Mouse (Mus musculus): ENCODE measurements at regions not wholly inside any gene's neighbourhood (a gene's known extent, or its start where the extent isn't known, plus 50 kb on each side); places are given as distances from the start of the nearest gene placed in this dataset.

DNA sequence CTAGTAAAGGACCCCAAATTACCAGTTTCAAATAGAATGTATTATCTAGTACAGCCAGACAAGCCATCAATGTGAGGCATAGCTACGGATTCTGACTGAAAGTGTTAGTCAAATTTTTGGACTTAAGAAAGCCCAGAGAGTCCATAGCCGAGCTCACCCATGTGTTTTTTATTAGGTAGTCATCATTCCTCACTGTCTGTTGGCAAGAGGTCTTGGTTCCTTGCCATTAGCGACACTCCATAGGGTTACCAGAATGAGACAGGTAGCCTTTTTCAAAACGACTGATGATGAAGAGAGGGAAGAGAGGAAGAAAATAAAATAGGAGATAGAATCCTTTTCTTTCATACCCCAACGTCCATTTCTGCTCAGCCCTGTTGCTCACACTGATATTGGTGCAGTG is 83.8 kb upstream of the Mark1 start:
- Histone ChIP-seq H3K27ac (replicated peaks) (no peak overlapping the region), H3K9me3 (no peaks in the 10 kb centered on the region), H3K27me3 (replicated peaks) (no peaks in the 10 kb centered on the region), H3K36me3 (no peaks in the 10 kb centered on the region), H3K4me3 (no peak overlapping the region), H3K9ac (no peak overlapping the region), H3K4me1 (peaks cover 11% of the 10 kb centered on the region; the same call in 1 of the 2 replicates), H3K4me2 (no peak overlapping the region)
- no peak for ATAC-seq (ENCODE audit: extremely low read depth, insufficient number of reproducible peaks, low FRiP score, low TSS enrichment)
- WGBS: 68% methylated on average over 5 of the region's 5 CpGs

- Histone ChIP-seq H3K27me3 (replicated peaks) (no peaks in the 10 kb centered on the region), H3K4me3 (no peak overlapping the region), H3K36me3 (no peaks in the 10 kb centered on the region), H3K4me1 (no peaks in the 10 kb centered on the region), H3K9ac (no peak overlapping the region), H3K27ac (replicated peaks) (no peak overlapping the region), H3K4me2 (no peak overlapping the region), H3K9me3 (no peaks in the 10 kb centered on the region)
- no peak for ATAC-seq (ENCODE audit: extremely low read depth, insufficient number of reproducible peaks, low FRiP score, low TSS enrichment)
- WGBS: 45% methylated on average over 3 of the region's 3 CpGs
Observed at GRCm38 (mm10) chr1:185080118-185080517, 80.7 kb upstream of the Mark1 start.

GRCm38 (mm10) chr1:185079331-185079880 is 80.0 kb upstream of the Mark1 start:
- 47% methylated on average over 5 of the region's 5 CpGs for WGBS
- no peaks in the 10 kb centered on the region for H3K9me3 ChIP-seq
- H3K36me3 ChIP-seq: no peaks in the 10 kb centered on the region
- H3K4me1 ChIP-seq: no peaks in the 10 kb centered on the region
- no peak overlapping the region for H3K4me2 ChIP-seq
- no peak overlapping the region for H3K27ac ChIP-seq (replicated peaks)
- ATAC-seq (ENCODE audit: extremely low read depth, insufficient number of reproducible peaks, low FRiP score, low TSS enrichment): no peak
- H3K4me3 ChIP-seq: no peak overlapping the region
- H3K27me3 ChIP-seq (replicated peaks): no peaks in the 10 kb centered on the region
- H3K9ac ChIP-seq: no peak overlapping the region

- Histone ChIP-seq H3K36me3 (no peaks in the 10 kb centered on the region), H3K4me1 (peaks cover 9% of the 10 kb centered on the region; the same call in 1 of the 2 replicates), H3K9me3 (no peaks in the 10 kb centered on the region), H3K9ac (no peak overlapping the region), H3K4me3 (no peak overlapping the region), H3K4me2 (no peak overlapping the region), H3K27me3 (replicated peaks) (no peaks in the 10 kb centered on the region), H3K27ac (replicated peaks) (no peak overlapping the region)
- WGBS: 81% methylated on average over 5 of the region's 5 CpGs
- no peak for ATAC-seq (ENCODE audit: extremely low read depth, insufficient number of reproducible peaks, low FRiP score, low TSS enrichment)
Observed at GRCm38 (mm10) chr1:185074001-185074400, 74.6 kb upstream of the Mark1 start.

GRCm38 (mm10) chr1:185072766-185073165 is 73.4 kb upstream of the Mark1 start:
- WGBS: 71% methylated on average over 6 of the region's 6 CpGs
- ATAC-seq (ENCODE audit: extremely low read depth, insufficient number of reproducible peaks, low FRiP score, low TSS enrichment): no peak

DNA sequence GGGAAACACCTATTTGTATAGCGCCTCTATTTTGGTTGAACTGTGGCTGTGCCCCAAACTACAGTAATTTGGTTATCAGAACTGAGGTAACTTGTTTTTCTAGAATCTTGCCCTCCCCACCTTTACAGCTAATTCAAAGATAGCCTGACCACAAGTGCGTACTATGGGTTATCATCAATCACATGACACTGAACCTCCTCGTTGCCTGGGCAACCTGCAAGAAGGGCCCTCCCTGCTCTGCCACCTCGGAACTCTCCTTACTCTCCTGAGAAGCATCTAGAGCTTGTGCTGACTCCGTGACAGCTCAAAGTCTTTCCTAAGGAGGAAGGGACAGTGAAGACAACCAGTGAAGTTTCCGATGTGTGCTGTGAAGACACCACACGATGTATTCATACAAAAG is 72.2 kb upstream of the Mark1 start:
- Histone ChIP-seq H3K9me3 (no peaks in the 10 kb centered on the region), H3K4me1 (peaks cover 17% of the 10 kb centered on the region), H3K9ac (no peak overlapping the region), H3K27ac (replicated peaks) (no peak overlapping the region), H3K4me3 (no peak overlapping the region), H3K36me3 (no peaks in the 10 kb centered on the region), H3K27me3 (replicated peaks) (no peaks in the 10 kb centered on the region), H3K4me2 (no peak overlapping the region)
- 44% methylated on average over 7 of the region's 7 CpGs for WGBS
- ATAC-seq (ENCODE audit: extremely low read depth, insufficient number of reproducible peaks, low FRiP score, low TSS enrichment): no peak

More at GRCm38 (mm10) chr1:185072766-185073165, 73.4 kb upstream of the Mark1 start:
- H3K9ac ChIP-seq: no peak overlapping the region
- H3K4me2 ChIP-seq: no peak overlapping the region
- no peaks in the 10 kb centered on the region for H3K36me3 ChIP-seq
- no peak overlapping the region for H3K4me3 ChIP-seq
- H3K27me3 ChIP-seq (replicated peaks): no peaks in the 10 kb centered on the region
- no peaks in the 10 kb centered on the region for H3K9me3 ChIP-seq
- peaks cover 12% of the 10 kb centered on the region for H3K4me1 ChIP-seq
- H3K27ac ChIP-seq (replicated peaks): no peak overlapping the region

- Histone ChIP-seq H3K4me3 (no peak overlapping the region), H3K4me2 (no peak overlapping the region), H3K9ac (no peak overlapping the region), H3K27ac (replicated peaks) (no peak overlapping the region), H3K36me3 (no peaks in the 10 kb centered on the region), H3K4me1 (peaks cover 17% of the 10 kb centered on the region), H3K27me3 (replicated peaks) (no peaks in the 10 kb centered on the region), H3K9me3 (no peaks in the 10 kb centered on the region)
- ATAC-seq (ENCODE audit: extremely low read depth, insufficient number of reproducible peaks, low FRiP score, low TSS enrichment): no peak
- WGBS: 79% methylated on average over 3 of the region's 3 CpGs
Observed at GRCm38 (mm10) chr1:185070853-185071149, 71.4 kb upstream of the Mark1 start.

GRCm38 (mm10) chr1:185070062-185070852 is 70.9 kb upstream of the Mark1 start:
- no peaks in the 10 kb centered on the region for H3K36me3 ChIP-seq
- H3K4me2 ChIP-seq: no peak overlapping the region
- no peak overlapping the region for H3K4me3 ChIP-seq
- H3K4me1 ChIP-seq: peaks cover 17% of the 10 kb centered on the region
- no peaks in the 10 kb centered on the region for H3K27me3 ChIP-seq (replicated peaks)
- no peak overlapping the region for H3K27ac ChIP-seq (replicated peaks)
- no peaks in the 10 kb centered on the region for H3K9me3 ChIP-seq
- H3K9ac ChIP-seq: no peak overlapping the region
- no peak for ATAC-seq (ENCODE audit: extremely low read depth, insufficient number of reproducible peaks, low FRiP score, low TSS enrichment)
- WGBS: 72% methylated on average over 10 of the region's 10 CpGs

DNA sequence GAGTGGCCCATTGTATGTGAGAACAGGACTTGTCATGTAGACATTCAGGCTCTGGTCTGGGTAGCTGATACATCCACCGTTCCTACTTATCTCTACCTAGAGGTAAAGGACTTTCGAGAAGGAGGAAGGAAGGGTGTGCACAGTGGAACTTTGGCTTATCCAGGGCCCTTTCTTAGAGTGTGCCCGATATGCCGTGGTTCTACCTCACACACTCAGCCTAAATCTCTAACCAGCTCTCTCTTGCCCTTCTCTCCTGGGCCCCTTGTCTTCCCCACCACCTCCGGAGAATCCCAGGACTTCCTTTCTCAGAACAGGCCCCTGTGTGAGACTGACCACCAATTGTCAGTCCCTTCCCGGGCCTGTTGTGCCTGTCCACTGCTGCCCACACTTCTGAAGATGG is 68.8 kb upstream of the Mark1 start:
- 43% methylated on average over 6 of the region's 6 CpGs for WGBS
- Histone ChIP-seq H3K4me2 (no peak overlapping the region), H3K9ac (no peak overlapping the region), H3K27me3 (replicated peaks) (no peaks in the 10 kb centered on the region), H3K4me1 (peaks cover 17% of the 10 kb centered on the region), H3K9me3 (no peaks in the 10 kb centered on the region), H3K27ac (replicated peaks) (no peak overlapping the region), H3K36me3 (no peaks in the 10 kb centered on the region), H3K4me3 (no peak overlapping the region)
- ATAC-seq (ENCODE audit: extremely low read depth, insufficient number of reproducible peaks, low FRiP score, low TSS enrichment): no peak

DNA sequence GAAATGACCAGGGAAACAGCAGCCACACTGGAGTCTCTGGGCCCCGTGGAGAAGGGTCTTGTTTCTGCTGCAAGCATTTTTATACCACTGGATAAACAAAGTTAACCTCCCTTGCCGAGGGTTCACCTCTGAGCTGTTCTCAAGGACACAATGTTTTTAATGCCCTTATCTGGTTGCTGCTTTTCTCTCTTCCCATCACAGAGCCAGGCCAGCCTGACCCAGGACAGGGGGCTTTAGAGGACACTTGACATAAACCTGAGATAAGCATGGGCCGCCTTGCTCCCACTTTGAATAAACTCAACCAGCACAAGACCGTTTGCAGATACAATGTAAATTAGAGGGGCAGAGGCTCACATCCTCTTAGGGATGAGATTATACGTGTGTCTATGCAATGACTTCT is 68.3 kb upstream of the Mark1 start:
- H3K9me3 ChIP-seq: no peaks in the 10 kb centered on the region
- no peak overlapping the region for H3K9ac ChIP-seq
- H3K27me3 ChIP-seq (replicated peaks): no peaks in the 10 kb centered on the region
- H3K36me3 ChIP-seq: no peaks in the 10 kb centered on the region
- ATAC-seq (ENCODE audit: extremely low read depth, insufficient number of reproducible peaks, low FRiP score, low TSS enrichment): no peak
- WGBS: 27% methylated on average over 5 of the region's 5 CpGs
- H3K4me2 ChIP-seq: no peak overlapping the region
- no peak overlapping the region for H3K4me3 ChIP-seq
- H3K4me1 ChIP-seq: peaks cover 17% of the 10 kb centered on the region
- H3K27ac ChIP-seq (replicated peaks): no peak overlapping the region

DNA sequence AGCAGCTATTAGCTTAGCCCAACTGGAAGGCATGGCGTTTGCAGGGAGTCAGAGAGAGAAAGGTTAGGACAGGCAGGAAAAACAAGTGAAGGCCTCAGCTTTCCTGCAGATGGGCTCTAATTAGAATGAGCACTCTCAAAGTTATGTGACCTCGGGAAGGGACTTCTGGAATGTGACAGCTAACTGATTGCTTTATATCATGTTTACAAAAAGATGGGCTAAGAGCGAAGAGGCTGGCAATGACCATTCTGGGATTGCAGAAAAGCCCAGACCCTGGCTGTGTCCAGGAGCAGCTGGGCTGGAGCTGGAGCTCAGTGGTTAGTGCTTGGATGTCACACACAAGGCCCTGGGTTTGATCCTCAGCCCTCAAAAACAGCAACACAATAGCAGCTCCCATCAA is 65.7 kb upstream of the Mark1 start:
- no peak for ATAC-seq (ENCODE audit: extremely low read depth, insufficient number of reproducible peaks, low FRiP score, low TSS enrichment)
- Histone ChIP-seq H3K36me3 (no peaks in the 10 kb centered on the region), H3K4me3 (no peak overlapping the region), H3K27me3 (replicated peaks) (no peaks in the 10 kb centered on the region), H3K4me2 (no peak overlapping the region), H3K4me1 (peaks cover 11% of the 10 kb centered on the region), H3K9me3 (no peaks in the 10 kb centered on the region), H3K27ac (replicated peaks) (no peak overlapping the region), H3K9ac (no peak overlapping the region)
- WGBS: 34% methylated on average over 3 of the region's 3 CpGs

- Histone ChIP-seq H3K4me3 (no peak overlapping the region), H3K4me2 (no peak overlapping the region), H3K27me3 (replicated peaks) (0 out of 2 replicates have a peak, but pooled peaks cover 3% of the 10 kb centered on the region), H3K9me3 (no peaks in the 10 kb centered on the region), H3K36me3 (no peaks in the 10 kb centered on the region), H3K27ac (replicated peaks) (no peak overlapping the region), H3K4me1 (no peaks in the 10 kb centered on the region), H3K9ac (no peak overlapping the region)
- WGBS: 74% methylated on average over 11 of the region's 11 CpGs
- ATAC-seq (ENCODE audit: extremely low read depth, insufficient number of reproducible peaks, low FRiP score, low TSS enrichment): no peak
Observed at GRCm38 (mm10) chr1:185062103-185062502, 62.7 kb upstream of the Mark1 start.

Data from heart, embryonic 13.5 days (tissue).